8 mouse cellular contexts compared by ENCODE assay signal in the genomic region with DNA sequence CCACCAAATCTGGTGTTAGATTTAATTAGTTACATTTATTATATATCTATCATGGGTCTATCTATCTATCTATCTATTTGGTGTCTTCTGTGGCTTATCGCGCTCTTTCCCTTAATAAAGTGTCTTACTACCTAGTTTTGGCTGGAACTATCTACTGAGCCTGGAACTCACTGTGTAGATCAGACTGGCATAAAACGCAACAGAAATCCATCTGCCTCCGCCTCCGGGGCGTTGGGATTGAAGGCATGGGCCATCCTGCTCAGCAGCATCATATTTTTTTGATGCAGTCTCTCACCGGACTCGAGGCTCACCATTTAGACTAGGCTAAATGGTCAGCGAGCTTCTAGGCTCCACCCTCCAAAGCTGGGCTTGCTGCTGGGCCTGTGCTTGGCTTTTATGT. TPM values are rescaled to one million over a fixed set of nuclear protein-coding genes. Genes with fewer than 3 reads are reported as not detected.
DNase-seq lines count a peak whose midpoint lies in the region; ATAC-seq and TF ChIP-seq lines count a peak whose summit lies in the region.

No protein-coding gene starts in this region.

- no peak for ATAC-seq in kidney, postnatal 0 days (replicated peaks; ENCODE audit: low FRiP score, low read depth)
- ATAC-seq in embryonic facial prominence, embryonic 11.5 days (replicated peaks; ENCODE audit: insufficient number of reproducible peaks, low FRiP score, low TSS enrichment, low read depth), result no peak
- ATAC-seq in hindbrain, embryonic 14.5 days (ENCODE audit: low FRiP score), result no peak
- no peak for ATAC-seq in midbrain, embryonic 15.5 days (replicated peaks)

- peak overlapping the region; percentile 90; the same call in 1 of the 2 replicates for H3K9ac ChIP-seq in kidney, postnatal 0 days (ENCODE audit: low read depth, low read length)
- H3K9ac ChIP-seq in embryonic facial prominence, embryonic 11.5 days (replicated peaks; ENCODE audit: low read length), result peak overlapping the region; percentile 95
- H3K9ac ChIP-seq in hindbrain, embryonic 14.5 days, result peak overlapping the region; percentile 84
- H3K9ac ChIP-seq in midbrain, embryonic 15.5 days, result peak overlapping the region; percentile 92; the same call in 1 of the 2 replicates

- peak overlapping the region; percentile 89 for H3K4me3 ChIP-seq in kidney, postnatal 0 days (replicated peaks; ENCODE audit: low read depth, low read length)
- peak overlapping the region; percentile 95 for H3K4me3 ChIP-seq in embryonic facial prominence, embryonic 11.5 days (ENCODE audit: low read depth, low read length)
- H3K4me3 ChIP-seq in hindbrain, embryonic 14.5 days (replicated peaks; ENCODE audit: low read length), result peak overlapping the region; percentile 97
- H3K4me3 ChIP-seq in midbrain, embryonic 15.5 days, result peak overlapping the region; percentile 74

- no peaks in the 10 kb centered on the region for H3K27me3 ChIP-seq in kidney, postnatal 0 days (ENCODE audit: insufficient read depth, low read length)
- no peaks in the 10 kb centered on the region for H3K27me3 ChIP-seq in embryonic facial prominence, embryonic 11.5 days (ENCODE audit: control insufficient read depth, insufficient read depth, low read length)
- no peaks in the 10 kb centered on the region for H3K27me3 ChIP-seq in hindbrain, embryonic 14.5 days (ENCODE audit: control insufficient read depth, insufficient read depth, low read length)
- H3K27me3 ChIP-seq in midbrain, embryonic 15.5 days (replicated peaks), result no peaks in the 10 kb centered on the region

- no peak for DNase-seq in kidney, postnatal 0 days (ENCODE audit: low spot score)
- DNase-seq in kidney, adult 18-20 months, result no peak
- no peak for DNase-seq in embryonic facial prominence, embryonic 11.5 days (ENCODE audit: low spot score)
- DNase-seq in hindbrain, embryonic 14.5 days (ENCODE audit: low spot score), result no peak
- DNase-seq in right cerebral cortex, postnatal 4 days, result no peak
- DNase-seq in T-cell, adult 2 months (ENCODE audit: low spot score), result no peak
- DNase-seq in right cerebral cortex, postnatal 25 days, result no peak

- H3K36me3 ChIP-seq in kidney, postnatal 0 days (ENCODE audit: insufficient read depth, low read length), result 0 out of 2 replicates have a peak, but pooled peaks cover 10% of the 10 kb centered on the region
- peaks cover 5% of the 10 kb centered on the region for H3K36me3 ChIP-seq in embryonic facial prominence, embryonic 11.5 days (replicated peaks; ENCODE audit: control insufficient read depth, insufficient read depth, low read depth, low read length)
- H3K36me3 ChIP-seq in hindbrain, embryonic 14.5 days (replicated peaks; ENCODE audit: control insufficient read depth, insufficient read depth), result peaks cover 25% of the 10 kb centered on the region
- H3K36me3 ChIP-seq in midbrain, embryonic 15.5 days (replicated peaks), result peaks cover 8% of the 10 kb centered on the region; the same call in 1 of the 2 replicates

- no peaks in the 10 kb centered on the region for H3K9me3 ChIP-seq in kidney, postnatal 0 days (replicated peaks; ENCODE audit: low read length)
- no peaks in the 10 kb centered on the region for H3K9me3 ChIP-seq in embryonic facial prominence, embryonic 11.5 days (replicated peaks; ENCODE audit: control insufficient read depth, low read length)
- H3K9me3 ChIP-seq in hindbrain, embryonic 14.5 days (ENCODE audit: control insufficient read depth, low read length), result no peaks in the 10 kb centered on the region
- H3K9me3 ChIP-seq in midbrain, embryonic 15.5 days, result no peaks in the 10 kb centered on the region

- peak overlapping the region; percentile 94 for H3K4me2 ChIP-seq in kidney, postnatal 0 days (ENCODE audit: low read length)
- peak overlapping the region; percentile 84 for H3K4me2 ChIP-seq in embryonic facial prominence, embryonic 11.5 days (ENCODE audit: low read depth, low read length)
- H3K4me2 ChIP-seq in hindbrain, embryonic 14.5 days (replicated peaks), result peak overlapping the region; percentile 93
- H3K4me2 ChIP-seq in midbrain, embryonic 15.5 days, result peak overlapping the region; percentile 91

- peak overlapping the region; percentile 78; the same call in 1 of the 2 replicates for H3K27ac ChIP-seq in kidney, postnatal 0 days
- H3K27ac ChIP-seq in embryonic facial prominence, embryonic 11.5 days (replicated peaks; ENCODE audit: low read depth, low read length), result peak overlapping the region; percentile 73; the same call in 1 of the 2 replicates
- H3K27ac ChIP-seq in hindbrain, embryonic 14.5 days, result peak overlapping the region; percentile 90
- H3K27ac ChIP-seq in midbrain, embryonic 15.5 days, result peak overlapping the region; percentile 94

- TF ChIP-seq CTCF in kidney, postnatal 0 days (IDR thresholded peaks at IDR 0.05; ENCODE audit: low read depth), result no peak

- H3K4me1 ChIP-seq in kidney, postnatal 0 days (replicated peaks; ENCODE audit: insufficient read depth, low read length), result peaks cover 11% of the 10 kb centered on the region; the same call in 1 of the 2 replicates
- no peaks in the 10 kb centered on the region; the same call in 1 of the 2 replicates for H3K4me1 ChIP-seq in embryonic facial prominence, embryonic 11.5 days (ENCODE audit: control insufficient read depth, insufficient read depth, low read length)
- peaks cover 13% of the 10 kb centered on the region for H3K4me1 ChIP-seq in hindbrain, embryonic 14.5 days (replicated peaks; ENCODE audit: control insufficient read depth, insufficient read depth, low read length)
- H3K4me1 ChIP-seq in midbrain, embryonic 15.5 days, result peaks cover 23% of the 10 kb centered on the region

- 66% methylated on average over 9 of the region's 9 CpGs for WGBS in kidney, postnatal 0 days
- WGBS in embryonic facial prominence, embryonic 11.5 days, result 68% methylated on average over 9 of the region's 9 CpGs
- 65% methylated on average over 9 of the region's 9 CpGs for WGBS in hindbrain, embryonic 14.5 days
- WGBS in midbrain, embryonic 15.5 days, result 62% methylated on average over 9 of the region's 9 CpGs

RNA-seq across cellular contexts. Expression of a gene that starts 0.7 kb away (rescaled TPM):
- polyA plus RNA-seq in kidney, postnatal 0 days (2015; fragmentation: Nextera tagmentation; extraction: Ambion mirVana), result 49.0 and 49.8 TPM in 2 replicates
- 65.3 and 67.9 TPM in 2 replicates for polyA plus RNA-seq in embryonic facial prominence, embryonic 11.5 days (2014; fragmentation: Nextera tagmentation; extraction: Ambion mirVana)
- polyA plus RNA-seq in hindbrain, embryonic 14.5 days (2014; fragmentation: Nextera tagmentation; extraction: Ambion mirVana), result 60.7 and 65.5 TPM in 2 replicates
- 62.8 and 64.6 TPM in 2 replicates for polyA plus RNA-seq in midbrain, embryonic 15.5 days (2015; fragmentation: Nextera tagmentation; extraction: Ambion mirVana)

RNA-seq across cellular contexts. Expression of a gene that starts 15.3 kb away (rescaled TPM):
- 117 and 123 TPM in 2 replicates for polyA plus RNA-seq in kidney, postnatal 0 days (2015; fragmentation: Nextera tagmentation; extraction: Ambion mirVana)
- polyA plus RNA-seq in embryonic facial prominence, embryonic 11.5 days (2014; fragmentation: Nextera tagmentation; extraction: Ambion mirVana), result 99.6 and 114 TPM in 2 replicates
- polyA plus RNA-seq in hindbrain, embryonic 14.5 days (2014; fragmentation: Nextera tagmentation; extraction: Ambion mirVana), result 183 and 191 TPM in 2 replicates
- 228 and 233 TPM in 2 replicates for polyA plus RNA-seq in midbrain, embryonic 15.5 days (2015; fragmentation: Nextera tagmentation; extraction: Ambion mirVana)

RNA-seq across cellular contexts. Expression of a gene that starts 24.2 kb away (rescaled TPM):
- 25.1 and 30.0 TPM in 2 replicates for polyA plus RNA-seq in kidney, postnatal 0 days (2015; fragmentation: Nextera tagmentation; extraction: Ambion mirVana)
- 23.1 and 25.8 TPM in 2 replicates for polyA plus RNA-seq in embryonic facial prominence, embryonic 11.5 days (2014; fragmentation: Nextera tagmentation; extraction: Ambion mirVana)
- 41.9 and 42.9 TPM in 2 replicates for polyA plus RNA-seq in hindbrain, embryonic 14.5 days (2014; fragmentation: Nextera tagmentation; extraction: Ambion mirVana)
- polyA plus RNA-seq in midbrain, embryonic 15.5 days (2015; fragmentation: Nextera tagmentation; extraction: Ambion mirVana), result 41.6 and 44.2 TPM in 2 replicates

RNA-seq across cellular contexts. Expression of a gene that starts 33.8 kb away (rescaled TPM):
- polyA plus RNA-seq in kidney, postnatal 0 days (2015; fragmentation: Nextera tagmentation; extraction: Ambion mirVana), result 29.1 and 30.9 TPM in 2 replicates
- polyA plus RNA-seq in embryonic facial prominence, embryonic 11.5 days (2014; fragmentation: Nextera tagmentation; extraction: Ambion mirVana), result 49.9 and 51.0 TPM in 2 replicates
- polyA plus RNA-seq in hindbrain, embryonic 14.5 days (2014; fragmentation: Nextera tagmentation; extraction: Ambion mirVana), result 31.1 and 33.3 TPM in 2 replicates
- 27.5 TPM in 2 replicates for polyA plus RNA-seq in midbrain, embryonic 15.5 days (2015; fragmentation: Nextera tagmentation; extraction: Ambion mirVana)

RNA-seq across cellular contexts. Expression of a gene that starts 41.5 kb away (rescaled TPM):
- polyA plus RNA-seq in kidney, postnatal 0 days (2015; fragmentation: Nextera tagmentation; extraction: Ambion mirVana), result 107 and 110 TPM in 2 replicates
- 67.0 and 76.0 TPM in 2 replicates for polyA plus RNA-seq in embryonic facial prominence, embryonic 11.5 days (2014; fragmentation: Nextera tagmentation; extraction: Ambion mirVana)
- 60.3 and 63.3 TPM in 2 replicates for polyA plus RNA-seq in hindbrain, embryonic 14.5 days (2014; fragmentation: Nextera tagmentation; extraction: Ambion mirVana)
- 57.0 and 63.4 TPM in 2 replicates for polyA plus RNA-seq in midbrain, embryonic 15.5 days (2015; fragmentation: Nextera tagmentation; extraction: Ambion mirVana)
